Mouse (Mus musculus): ENCODE measurements around the gene Nudt17. TPM values are rescaled to one million over a fixed set of nuclear protein-coding genes. Genes with fewer than 3 reads are reported as not detected.

The Nudt17 gene
- total RNA-seq (2023; ENCODE audit: inconsistent age) = 0.67 to 1.3 TPM (median 0.94 TPM) in 4 replicates

DNA sequence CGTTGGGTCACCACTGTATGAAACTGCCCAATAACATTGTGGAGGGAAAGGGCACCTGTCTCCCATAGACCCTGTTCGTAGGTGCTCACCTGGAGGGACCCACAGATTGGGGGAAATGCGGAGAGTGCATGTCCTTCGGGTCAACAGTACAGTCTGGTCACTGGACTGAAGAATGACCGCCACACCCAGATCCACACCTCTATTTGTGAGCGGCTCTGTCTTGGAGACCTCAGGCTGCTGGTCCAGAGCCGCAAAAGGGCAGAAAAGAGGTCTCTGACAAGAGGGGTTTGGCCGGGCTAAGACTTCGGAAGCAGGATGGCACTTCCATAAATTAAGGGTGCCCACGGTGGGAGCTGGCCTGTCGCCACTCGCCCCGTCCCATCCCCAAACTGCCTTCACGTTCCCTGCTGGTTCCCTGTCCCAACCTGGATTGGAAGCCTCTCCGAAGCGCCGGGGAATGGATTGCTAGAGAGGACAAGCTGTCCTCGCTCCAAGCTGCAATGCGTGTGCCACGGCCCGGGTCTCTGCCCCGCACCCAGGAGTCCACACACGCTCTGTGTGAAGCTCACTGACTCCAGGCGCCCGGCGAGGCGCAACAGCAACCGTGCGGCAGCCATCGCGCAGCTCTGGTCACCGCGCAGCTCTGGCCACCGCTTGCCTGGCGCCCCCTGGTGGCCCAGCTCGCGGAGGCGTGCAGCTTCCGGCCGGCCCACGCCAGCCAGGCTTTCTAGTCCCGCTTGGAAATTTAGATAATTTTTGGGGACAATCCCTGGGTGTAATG lies at the start of gene Nudt17:
Nudt17 (minus strand) TSS at position 660 of the 781 bp plus-strand sequence.

DNA sequence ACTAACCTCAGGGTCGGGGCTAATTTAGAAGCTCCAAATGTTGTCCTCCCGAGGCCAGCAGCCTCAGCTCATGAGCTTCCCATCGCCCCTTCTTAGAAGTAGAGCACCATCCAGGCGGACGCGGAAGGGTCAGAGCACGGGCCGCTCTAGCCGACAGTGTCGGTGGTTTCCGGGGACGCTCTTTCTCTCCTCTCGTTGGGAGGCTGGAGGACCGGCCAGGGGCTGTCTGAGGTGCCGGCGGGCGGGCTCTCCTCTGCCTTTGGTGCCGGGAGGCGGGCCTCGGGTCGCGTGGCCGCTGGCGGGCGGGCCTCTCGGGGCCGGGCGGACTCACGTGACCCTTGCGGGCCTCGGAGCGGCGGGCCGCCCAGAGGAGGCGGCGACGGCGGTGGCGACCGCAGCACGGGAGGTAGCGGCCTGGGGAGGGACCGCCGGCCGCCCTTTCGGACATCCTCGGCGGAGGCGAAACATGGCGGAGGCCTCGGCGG lies 19.0 kb upstream of the Nudt17 start, which contains the start of the genes Polr3c and Rnf115:
Polr3c (minus strand) TSS at position 286 of the 485 bp plus-strand sequence.
Rnf115 (plus strand) TSS at position 322 of the 485 bp plus-strand sequence.

DNA sequence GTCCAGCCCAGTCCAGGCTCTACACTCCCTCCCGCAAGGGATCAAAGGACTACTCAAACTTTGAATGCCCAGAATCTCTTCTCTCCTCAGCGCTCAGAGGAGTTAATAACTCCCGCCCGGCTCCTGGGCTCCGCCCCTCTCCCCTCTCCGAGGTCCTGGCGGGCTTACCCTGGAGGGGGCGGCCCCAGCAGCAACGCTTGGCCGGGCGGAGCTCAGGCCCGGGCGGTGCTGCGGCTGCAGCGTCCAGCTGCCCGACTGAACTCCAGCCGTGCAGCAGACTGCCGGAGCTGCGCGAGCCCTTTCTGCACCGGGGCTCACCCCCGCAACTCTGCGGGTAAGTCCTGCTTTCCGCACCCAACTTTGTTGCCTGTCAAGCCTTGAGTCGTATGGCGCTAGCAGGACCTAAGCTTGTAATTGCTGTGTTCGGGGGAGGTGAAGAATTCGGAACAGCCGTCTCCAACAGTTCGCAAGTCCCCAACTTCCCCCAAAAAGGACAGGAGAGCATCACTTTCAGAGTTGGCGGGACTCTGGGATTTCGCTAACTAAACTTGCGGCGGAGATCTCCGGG lies 12.1 kb downstream of the Nudt17 start, which contains the start of gene Pias3:
Pias3 (plus strand) TSS at position 187 of the 568 bp plus-strand sequence.

DNA sequence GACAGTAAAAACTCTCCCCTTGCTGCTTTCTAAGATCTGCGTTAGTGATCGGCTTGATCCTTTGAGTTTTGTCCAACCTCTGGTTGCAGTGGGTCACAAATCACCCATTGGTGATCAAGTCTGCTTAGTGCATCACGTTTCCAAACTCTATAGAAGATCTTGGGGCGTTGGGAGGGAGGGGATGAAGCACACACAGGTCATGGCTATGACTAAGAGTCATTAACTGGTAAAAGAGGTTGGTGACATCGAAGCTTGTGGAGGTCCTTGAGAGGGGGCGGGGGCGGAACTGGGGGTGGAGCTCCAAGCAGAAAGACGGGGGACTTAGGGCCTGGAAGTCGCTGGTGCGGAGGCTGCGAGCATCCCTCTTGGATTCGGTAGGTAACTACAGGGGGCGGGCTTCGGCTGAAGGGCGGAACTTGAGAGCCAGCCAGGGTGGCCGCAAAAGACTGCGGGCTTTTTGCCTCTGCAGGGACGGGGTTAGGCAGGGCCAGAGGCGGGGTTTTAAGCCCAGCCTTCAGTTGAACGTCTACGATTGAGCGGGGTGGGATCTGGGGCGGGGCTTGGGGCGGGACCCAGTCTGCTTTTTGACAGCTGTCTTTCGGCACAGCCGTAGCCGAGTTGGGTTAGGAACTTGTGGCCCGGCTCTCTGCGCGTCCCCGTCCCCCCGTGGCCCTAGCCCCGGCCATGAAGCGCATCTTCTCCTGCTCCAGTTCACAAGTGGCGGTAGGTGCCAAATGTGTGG lies 38.5 kb downstream of the Nudt17 start, which contains the start of gene Ankrd35:
Ankrd35 (plus strand) TSS at position 405 of the 742 bp plus-strand sequence.

Other genes with a start within 250 kb of the Nudt17 start
- not detected in 4 replicates for gene Hfe2, start 183.4 kb downstream of the Nudt17 start, total RNA-seq (2023; ENCODE audit: inconsistent age)
- 694 to 799 TPM (median 724 TPM) in 4 replicates for gene Txnip, start 150.6 kb downstream of the Nudt17 start, total RNA-seq (2023; ENCODE audit: inconsistent age)
- 1.1 TPM in 1 of 4 replicates, not detected in the others for gene Gm16253, start 131.6 kb downstream of the Nudt17 start, total RNA-seq (2023; ENCODE audit: inconsistent age)
- gene Polr3gl, start 114.4 kb downstream of the Nudt17 start, total RNA-seq (2023; ENCODE audit: inconsistent age) = 29.5 to 38.6 TPM (median 30.7 TPM) in 4 replicates
- not detected in 4 replicates for gene Ankrd34a, start 111.9 kb downstream of the Nudt17 start, total RNA-seq (2023; ENCODE audit: inconsistent age)
- gene Lix1l, start 107.4 kb downstream of the Nudt17 start, total RNA-seq (2023; ENCODE audit: inconsistent age) = 0.32 to 0.42 TPM (median 0.38 TPM) in 4 replicates
- 89.8 to 108 TPM (median 92.8 TPM) in 4 replicates for gene Rbm8a, start 78.6 kb downstream of the Nudt17 start, total RNA-seq (2023; ENCODE audit: inconsistent age)
- 21.1 to 26.9 TPM (median 23.2 TPM) in 4 replicates for gene Pex11b, start 73.2 kb downstream of the Nudt17 start, total RNA-seq (2023; ENCODE audit: inconsistent age)
- gene Gm42957, start 73.1 kb downstream of the Nudt17 start, total RNA-seq (2023; ENCODE audit: inconsistent age) = 0.15 TPM in 1 of 4 replicates, not detected in the others
- gene Itga10, start 63.0 kb downstream of the Nudt17 start, total RNA-seq (2023; ENCODE audit: inconsistent age) = 1.7 to 3.0 TPM (median 2.6 TPM) in 4 replicates
- gene Ankrd35, start 38.4 kb downstream of the Nudt17 start, total RNA-seq (2023; ENCODE audit: inconsistent age) = 0.19 TPM in 1 of 4 replicates, not detected in the others
- gene Pias3, start 12.2 kb downstream of the Nudt17 start, total RNA-seq (2023; ENCODE audit: inconsistent age) = 36.7 to 42.8 TPM (median 39.4 TPM) in 4 replicates
- 53.3 to 59.5 TPM (median 55.8 TPM) in 4 replicates for gene Polr3c, start 19.1 kb upstream of the Nudt17 start, total RNA-seq (2023; ENCODE audit: inconsistent age)
- 50.2 to 61.3 TPM (median 53.4 TPM) in 4 replicates for gene Rnf115, start 19.1 kb upstream of the Nudt17 start, total RNA-seq (2023; ENCODE audit: inconsistent age)
- not detected in 4 replicates for gene Pdzk1, start 120.7 kb upstream of the Nudt17 start, total RNA-seq (2023; ENCODE audit: inconsistent age)
- 0.99 to 2.1 TPM (median 1.3 TPM) in 4 replicates for gene Cd160, start 120.8 kb upstream of the Nudt17 start, total RNA-seq (2023; ENCODE audit: inconsistent age)
- gene Gja5, start 196.1 kb upstream of the Nudt17 start, total RNA-seq (2023; ENCODE audit: inconsistent age) = not detected in 4 replicates
- 17.1 to 19.4 TPM (median 18.4 TPM) in 4 replicates for gene Gpr89, start 196.8 kb upstream of the Nudt17 start, total RNA-seq (2023; ENCODE audit: inconsistent age)
- not detected in 4 replicates for gene Gja8, start 217.5 kb upstream of the Nudt17 start, total RNA-seq (2023; ENCODE audit: inconsistent age)

Measured in B cell, adult (primary cell).